Mouse (Mus musculus) limb, embryonic 15.5 days (tissue): ENCODE results near the gene Htra2. TPM values are rescaled to one million over a fixed set of nuclear protein-coding genes. Genes with fewer than 3 reads are reported as not detected.

ENCODE experiments used
- ATAC-seq: fragments of 200-750 bp; cut with Nextera tagmentation; 2 replicates; pipeline ENCODE4 v1.8.0; 2017; ENCODE audit warnings: low read depth, moderate TSS enrichment; ENCODE audit not compliant: insufficient number of reproducible peaks, low FRiP score, low TSS enrichment
- H3K27ac ChIP-seq: fragments of 300-500 bp; sonication (generic); 2 replicates; pipeline ENCODE4 v1.5.1; 2015; ENCODE audit warnings: moderate library complexity, mild to moderate bottlenecking, inconsistent platforms
- H3K27me3 ChIP-seq: fragments of 300-500 bp; sonication (generic); 2 replicates; pipeline ENCODE4 v1.6.1; 2015; ENCODE audit warnings: inconsistent platforms
- H3K36me3 ChIP-seq: fragments of 300-500 bp; sonication (generic); 2 replicates; pipeline ENCODE4 v1.6.1; 2015; ENCODE audit warnings: inconsistent platforms
- H3K4me1 ChIP-seq: fragments of 300-500 bp; sonication (generic); 2 replicates; pipeline ENCODE4 v1.6.1; 2015; ENCODE audit warnings: inconsistent platforms
- H3K4me2 ChIP-seq: fragments of 300-500 bp; sonication (generic); 2 replicates; pipeline ENCODE4 v1.6.1; 2015; ENCODE audit warnings: mild to moderate bottlenecking, inconsistent platforms
- H3K4me3 ChIP-seq: fragments of 300-500 bp; sonication (generic); 2 replicates; pipeline ENCODE4 v1.5.1; 2015; ENCODE audit warnings: mild to moderate bottlenecking, inconsistent platforms
- H3K9ac ChIP-seq: fragments of 300-500 bp; sonication (generic); 2 replicates; pipeline ENCODE4 v1.6.1; 2015; ENCODE audit warnings: inconsistent platforms
- H3K9me3 ChIP-seq: fragments of 300-500 bp; sonication (generic); 2 replicates; pipeline ENCODE4 v1.6.1; 2016; ENCODE audit warnings: inconsistent platforms
- WGBS: fragments of 180-500 bp; shearing (Covaris S2); methylation state at CpG from one replicate; pipeline ENCODE4 v1.1.7; 2015; 5-methylcytosine and 5-hydroxymethylcytosine counted together
- polyA plus RNA-seq: library from polyadenylated mRNA; unstranded; fragments of >200 nt; fragmentation: Nextera tagmentation; extraction: Ambion mirVana; gene quantifications from 2 replicates; pipeline ENCODE4 v1.2.1, GENCODE M21; 2015

The Htra2 gene
- polyA plus RNA-seq, 1 experiment from 2014 or later: 64.6 TPM

DNA sequence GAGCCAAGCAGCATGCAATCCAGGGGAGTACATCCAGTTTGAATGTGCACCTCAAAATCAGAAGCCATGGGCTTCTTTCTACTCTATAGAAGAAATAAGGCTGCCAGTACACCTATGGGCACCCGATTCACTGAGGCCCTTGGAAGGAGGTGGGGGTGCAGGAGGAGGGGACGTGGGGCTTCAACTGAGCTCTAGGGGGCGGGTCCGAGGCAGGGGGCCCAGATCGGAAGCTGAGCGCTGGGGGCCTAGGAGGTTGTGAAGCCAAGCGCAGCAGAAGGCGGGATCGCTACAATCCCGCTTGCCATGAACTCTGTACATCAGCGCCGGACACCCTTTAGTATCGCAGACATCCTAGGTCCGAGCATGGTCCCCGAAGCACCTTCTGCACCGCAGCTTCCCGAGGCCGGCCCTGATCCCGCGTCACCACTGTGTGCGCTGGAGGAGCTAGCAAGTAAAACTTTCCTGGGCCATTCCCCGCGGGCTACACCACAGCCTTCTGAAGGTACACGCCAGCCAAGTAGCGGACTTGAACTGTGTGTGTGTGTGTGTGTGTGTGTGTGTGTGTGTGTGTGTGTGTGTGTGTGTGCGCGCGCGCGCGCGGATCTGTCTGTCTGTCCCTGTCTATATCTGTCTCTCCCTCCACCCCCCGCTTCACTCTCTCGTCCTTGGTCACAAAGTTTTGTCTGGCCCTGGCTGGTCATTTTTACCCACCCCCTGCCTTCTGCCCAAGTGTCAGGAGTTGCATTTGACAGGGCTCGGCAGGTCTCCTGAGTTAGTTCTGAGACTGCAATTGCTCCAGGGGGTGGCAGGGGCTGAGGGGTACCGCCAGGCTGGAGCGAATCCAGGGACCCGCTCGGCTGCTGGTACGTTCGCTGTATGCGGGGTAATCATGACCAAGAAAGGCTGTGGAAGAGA lies 31.3 kb upstream of the Htra2 start, which contains the start of gene Lbx2:
TSS of gene Lbx2 (plus strand) at position 247 of the 915 bp plus-strand sequence.
- no peak for ATAC-seq
- Histone ChIP-seq H3K4me1 (peaks cover 32% of the 10 kb centered on the region), H3K9ac (no peak within 1 kb of the TSS), H3K9me3 (no peaks in the 10 kb centered on the region), H3K36me3 (peaks cover 11% of the 10 kb centered on the region), H3K27me3 (peaks cover 82% of the 10 kb centered on the region), H3K27ac (no peak within 1 kb of the TSS), H3K4me2 (peak within 1 kb of the TSS; percentile 47), H3K4me3 (peak within 1 kb of the TSS; percentile 24)
- WGBS: 3% methylated on average over 40 of the region's 42 CpGs

DNA sequence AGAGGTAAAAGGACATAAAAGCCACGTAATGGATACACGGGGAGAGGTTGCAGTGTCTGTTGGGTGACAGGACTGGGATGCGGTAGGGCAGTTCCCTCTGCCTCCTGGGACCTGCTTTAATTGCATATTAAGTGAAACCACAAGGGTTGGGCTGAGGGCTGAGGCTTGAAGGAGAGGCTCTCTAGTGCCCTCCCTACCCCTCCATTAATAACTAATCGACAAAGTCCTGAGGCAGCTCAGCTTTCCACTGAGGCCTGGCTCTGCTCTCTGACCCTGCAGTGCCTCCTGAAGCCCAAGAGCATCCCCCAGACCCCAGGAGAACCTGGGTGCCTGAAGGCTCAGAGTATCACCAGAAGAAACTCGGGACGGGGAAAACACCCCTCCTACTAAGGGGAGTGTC lies 29.4 kb upstream of the Htra2 start:
- Histone ChIP-seq H3K4me2 (no peak overlapping the region), H3K27me3 (peaks cover 65% of the 10 kb centered on the region), H3K4me1 (peaks cover 33% of the 10 kb centered on the region), H3K36me3 (peaks cover 28% of the 10 kb centered on the region), H3K27ac (no peak overlapping the region), H3K4me3 (no peak overlapping the region), H3K9ac (no peak overlapping the region), H3K9me3 (no peaks in the 10 kb centered on the region)
- 6% methylated on average over 6 of the region's 6 CpGs for WGBS
- ATAC-seq: no peak

DNA sequence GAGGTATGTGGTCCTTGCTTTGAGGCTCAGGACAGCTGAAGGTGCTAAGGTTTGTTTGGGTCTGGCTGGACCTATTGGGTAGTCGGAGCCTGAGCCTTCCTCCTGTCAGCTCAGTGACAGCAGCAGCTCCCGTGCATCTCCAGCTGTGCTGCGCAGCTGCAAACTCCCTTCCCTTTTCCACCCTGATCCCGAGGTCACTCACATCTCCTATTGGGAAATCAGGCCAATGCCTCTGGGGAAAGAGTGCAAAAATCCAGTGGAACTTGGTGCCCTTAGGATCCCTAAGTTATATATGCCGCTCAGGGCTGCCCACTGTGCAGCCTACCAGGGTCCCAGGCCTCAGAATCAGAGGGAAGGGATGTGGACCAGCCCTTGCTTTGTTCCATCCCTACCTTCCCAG lies 28.4 kb upstream of the Htra2 start:
- peaks cover 28% of the 10 kb centered on the region for H3K36me3 ChIP-seq
- peaks cover 41% of the 10 kb centered on the region for H3K4me1 ChIP-seq
- WGBS: 26% methylated on average over 5 of the region's 5 CpGs
- ATAC-seq: no peak
- no peak overlapping the region for H3K4me3 ChIP-seq
- 0 out of 2 replicates have a peak overlapping the region, but pooled peaks have one; percentile 4 for H3K9ac ChIP-seq
- H3K4me2 ChIP-seq: no peak overlapping the region
- no peaks in the 10 kb centered on the region for H3K9me3 ChIP-seq
- H3K27ac ChIP-seq: no peak overlapping the region
- peaks cover 58% of the 10 kb centered on the region for H3K27me3 ChIP-seq

DNA sequence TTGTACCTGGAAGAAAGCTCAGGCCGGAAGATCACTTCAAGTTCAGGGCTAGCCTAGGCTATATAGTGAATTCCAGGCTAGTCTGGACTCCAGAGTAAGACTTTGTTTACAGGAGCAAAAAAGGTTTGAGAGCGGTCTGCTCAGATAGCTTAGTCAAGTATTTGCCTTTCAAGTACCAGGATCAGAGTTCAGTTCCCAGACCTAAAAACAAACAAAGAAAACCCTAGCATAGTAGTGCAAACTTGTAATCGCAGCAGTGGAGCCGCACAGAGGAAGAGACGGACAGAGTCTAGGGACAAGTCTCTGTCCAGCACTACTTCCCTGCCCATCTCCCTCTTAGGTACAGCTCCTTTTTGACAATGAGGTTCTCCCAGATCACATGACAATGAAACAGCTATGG lies 25.1 kb upstream of the Htra2 start:
- Histone ChIP-seq H3K4me3 (no peak overlapping the region), H3K9ac (no peak overlapping the region), H3K4me2 (no peak overlapping the region), H3K9me3 (no peaks in the 10 kb centered on the region), H3K27me3 (peaks cover 42% of the 10 kb centered on the region), H3K4me1 (peaks cover 23% of the 10 kb centered on the region), H3K27ac (no peak overlapping the region), H3K36me3 (peaks cover 28% of the 10 kb centered on the region)
- no peak for ATAC-seq
- 93% methylated on average over 5 of the region's 5 CpGs for WGBS

DNA sequence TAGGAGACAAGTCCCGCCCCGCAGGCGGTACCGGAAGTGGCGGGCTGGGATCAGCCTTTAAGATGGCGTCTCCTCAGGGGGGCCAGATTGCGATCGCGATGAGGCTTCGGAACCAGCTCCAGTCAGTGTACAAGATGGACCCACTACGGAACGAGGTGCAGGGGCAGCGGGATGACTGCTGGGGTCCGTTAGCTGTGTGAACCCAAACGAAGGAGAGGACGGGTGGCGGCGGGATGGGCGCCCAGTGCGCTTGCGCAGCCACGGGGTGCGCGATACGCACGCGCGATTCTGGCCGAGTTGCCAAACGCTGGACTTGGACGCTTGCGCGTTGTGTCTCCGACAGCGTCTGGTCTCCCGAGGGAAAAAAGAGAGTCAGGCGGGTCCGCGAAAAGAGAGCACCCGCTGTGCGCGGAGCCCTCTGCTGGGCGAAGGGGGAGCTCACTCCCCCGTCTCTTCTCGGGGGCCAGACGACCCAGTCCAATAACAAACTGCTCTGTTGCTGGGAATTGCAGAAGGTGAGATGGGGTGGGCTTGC lies 23.3 kb upstream of the Htra2 start:
- peaks cover 28% of the 10 kb centered on the region for H3K36me3 ChIP-seq
- peaks cover 42% of the 10 kb centered on the region for H3K27me3 ChIP-seq
- under 1% methylated on average over 46 of the region's 46 CpGs for WGBS
- no peaks in the 10 kb centered on the region for H3K9me3 ChIP-seq
- ATAC-seq: peak; percentile 90
- H3K4me2 ChIP-seq: peak overlapping the region; percentile 96
- H3K27ac ChIP-seq: peak overlapping the region; percentile 92
- H3K4me1 ChIP-seq: peaks cover 16% of the 10 kb centered on the region
- H3K9ac ChIP-seq: peak overlapping the region; percentile 71
- peak overlapping the region; percentile 74 for H3K4me3 ChIP-seq

DNA sequence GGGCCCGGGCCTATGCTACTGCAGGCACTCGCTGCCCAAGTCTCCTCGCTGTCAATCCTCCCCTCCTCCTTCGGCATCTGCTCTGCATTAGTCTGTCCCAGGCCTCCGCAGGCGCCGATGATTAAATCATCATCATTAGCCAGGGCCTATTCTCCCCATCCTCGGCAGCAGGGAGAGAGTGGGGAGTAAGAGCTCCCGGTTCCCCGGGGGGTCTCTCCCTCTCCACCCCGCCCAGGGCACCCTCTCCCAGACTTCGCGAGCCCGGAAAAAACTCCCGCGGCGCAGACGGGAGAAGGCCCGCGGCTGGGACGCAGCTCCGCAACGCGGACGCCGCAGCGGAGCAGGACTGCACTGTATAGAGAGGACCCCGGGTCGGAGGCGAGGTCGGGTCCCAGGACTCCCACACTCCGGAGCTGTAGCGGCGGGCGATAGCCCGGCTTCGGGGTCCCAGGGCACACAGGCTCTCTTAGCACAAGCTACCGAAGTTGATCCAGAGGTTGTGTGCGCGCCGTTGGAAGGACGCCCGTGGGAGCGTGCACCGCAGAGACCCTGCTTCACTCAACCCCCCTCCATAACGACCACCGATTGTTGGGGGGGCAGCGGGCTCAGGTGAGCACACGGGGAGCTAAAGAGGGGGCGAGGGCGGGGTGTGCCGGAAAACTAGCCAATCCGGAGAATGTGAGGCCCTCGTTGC lies 22.7 kb upstream of the Htra2 start, which contains the start of gene Pcgf1:
TSS of gene Pcgf1 (plus strand) at position 240 of the 694 bp plus-strand sequence.
- H3K36me3 ChIP-seq: peaks cover 28% of the 10 kb centered on the region
- peaks cover 16% of the 10 kb centered on the region for H3K4me1 ChIP-seq
- under 1% methylated on average over 54 of the region's 54 CpGs for WGBS
- no peaks in the 10 kb centered on the region for H3K9me3 ChIP-seq
- H3K9ac ChIP-seq: peak within 1 kb of the TSS; percentile 71
- peaks cover 43% of the 10 kb centered on the region for H3K27me3 ChIP-seq
- peak within 1 kb of the TSS; percentile 92 for H3K27ac ChIP-seq
- peak; percentile 50 for ATAC-seq
- H3K4me2 ChIP-seq: peak within 1 kb of the TSS; percentile 96
- H3K4me3 ChIP-seq: peak within 1 kb of the TSS; percentile 74

DNA sequence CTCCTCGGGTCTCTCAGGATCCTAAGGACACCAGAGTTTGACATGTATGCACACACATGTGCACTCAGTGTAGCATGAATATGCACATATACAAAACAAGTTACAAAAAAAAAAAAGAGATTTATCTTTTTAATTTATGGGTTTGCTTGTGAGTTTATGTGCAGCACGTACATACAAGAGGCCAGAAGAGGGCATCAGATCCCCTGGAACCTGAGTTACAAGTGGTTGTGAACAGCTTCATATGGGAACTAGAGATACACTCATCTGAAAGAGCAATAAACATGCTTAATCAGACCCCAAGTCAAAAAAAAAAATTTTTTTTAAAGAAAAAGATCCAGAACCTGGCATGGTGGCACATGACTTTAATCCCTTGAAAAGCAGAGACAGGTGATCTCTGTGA lies 19.9 kb upstream of the Htra2 start:
- H3K4me1 ChIP-seq: peaks cover 32% of the 10 kb centered on the region
- no peaks in the 10 kb centered on the region for H3K9me3 ChIP-seq
- H3K36me3 ChIP-seq: peaks cover 5% of the 10 kb centered on the region; the same call in 1 of the 2 replicates
- no peak for ATAC-seq
- H3K27ac ChIP-seq: no peak overlapping the region
- no peak overlapping the region for H3K4me3 ChIP-seq
- WGBS: 26% methylated on average over 2 of the region's 2 CpGs
- H3K27me3 ChIP-seq: peaks cover 65% of the 10 kb centered on the region
- H3K9ac ChIP-seq: no peak overlapping the region
- no peak overlapping the region for H3K4me2 ChIP-seq

DNA sequence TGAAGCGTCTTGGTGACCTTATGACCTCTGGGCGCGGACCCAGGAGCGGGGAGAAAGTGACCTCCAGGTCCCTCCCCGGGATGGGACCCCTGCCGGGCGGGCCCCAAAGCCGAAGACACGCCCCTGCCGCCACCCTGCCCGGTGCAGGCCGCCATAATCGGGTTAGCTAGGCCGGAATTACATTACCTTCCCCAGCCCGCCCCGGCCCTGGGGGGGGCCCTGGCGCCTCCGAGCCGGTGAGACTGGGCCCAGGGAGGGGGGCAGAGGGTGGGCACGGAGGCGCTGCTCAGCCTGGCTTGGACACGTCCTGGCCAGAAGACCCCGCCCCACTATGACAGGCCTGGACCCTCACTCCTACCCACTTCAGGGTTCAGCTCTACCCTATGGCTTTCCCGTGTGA lies 16.1 kb upstream of the Htra2 start:
- under 1% methylated on average over 23 of the region's 24 CpGs for WGBS
- H3K27ac ChIP-seq: no peak overlapping the region
- ATAC-seq: peak; percentile 42

DNA sequence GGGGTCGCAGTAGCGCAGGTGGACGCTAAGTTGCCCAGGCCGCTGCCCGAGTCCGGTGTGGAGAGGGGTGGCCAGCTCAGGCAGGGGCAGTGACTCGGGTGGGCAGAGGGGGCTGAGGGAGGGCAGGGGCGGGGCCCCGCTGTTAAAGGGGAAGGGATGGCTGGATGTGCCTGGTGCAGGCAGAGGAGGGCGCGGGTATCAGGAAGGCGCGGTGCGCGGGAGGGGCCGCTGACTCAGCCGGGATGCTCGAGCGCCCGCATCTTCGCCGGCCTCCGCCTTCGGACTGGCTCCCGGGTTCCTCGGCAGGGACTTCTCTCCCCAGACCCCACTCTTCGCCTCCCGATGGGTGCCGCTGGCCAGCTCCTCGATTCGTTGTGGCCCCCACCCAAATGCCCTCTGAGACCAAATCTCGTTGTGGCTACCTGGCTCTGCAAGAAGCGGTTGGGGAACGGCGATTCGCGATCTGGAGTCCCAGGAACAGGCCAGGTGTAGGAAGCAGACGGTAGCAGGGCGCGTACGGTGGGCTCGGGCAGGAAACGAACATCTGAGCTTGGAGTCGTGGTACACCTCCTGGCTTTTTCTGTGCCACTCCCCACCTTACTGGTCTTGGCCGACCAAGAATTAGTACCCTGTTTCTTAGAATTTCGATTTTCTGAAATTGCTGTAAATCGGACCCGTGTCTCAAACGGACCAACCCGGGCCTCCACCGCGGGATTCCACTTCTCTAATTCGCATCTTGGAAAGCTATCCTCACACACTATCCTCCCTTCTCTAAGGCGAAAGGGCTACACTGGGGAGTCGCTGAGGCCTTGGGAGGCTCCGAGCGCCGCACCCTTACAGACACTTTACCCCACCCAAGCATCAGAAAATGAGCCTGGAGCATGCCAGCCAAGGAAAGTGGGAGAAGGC lies 15.5 kb upstream of the Htra2 start:
- Histone ChIP-seq H3K36me3 (no peaks in the 10 kb centered on the region), H3K9ac (no peak overlapping the region), H3K27ac (no peak overlapping the region), H3K4me1 (peaks cover 32% of the 10 kb centered on the region), H3K9me3 (no peaks in the 10 kb centered on the region), H3K27me3 (peaks cover 99% of the 10 kb centered on the region), H3K4me3 (peak overlapping the region; percentile 25), H3K4me2 (peak overlapping the region; percentile 36)
- ATAC-seq: no peak
- 1% methylated on average over 57 of the region's 58 CpGs for WGBS

More for the DNA sequence above, 16.1 kb upstream of the Htra2 start:
- H3K36me3 ChIP-seq: no peaks in the 10 kb centered on the region
- no peak overlapping the region for H3K9ac ChIP-seq
- no peaks in the 10 kb centered on the region for H3K9me3 ChIP-seq
- H3K27me3 ChIP-seq: peaks cover 99% of the 10 kb centered on the region
- H3K4me2 ChIP-seq: 0 out of 2 replicates have a peak overlapping the region, but pooled peaks have one; percentile 0
- H3K4me3 ChIP-seq: peak overlapping the region; percentile 7; the same call in 1 of the 2 replicates
- peaks cover 32% of the 10 kb centered on the region for H3K4me1 ChIP-seq

DNA sequence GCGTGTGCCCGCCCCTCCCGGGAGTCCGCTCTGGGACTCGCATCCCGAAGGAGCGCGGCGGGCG lies 15.0 kb upstream of the Htra2 start, which contains the start of gene Tlx2:
TSS of gene Tlx2 (minus strand) at position 47 of the 64 bp plus-strand sequence.
- H3K27ac ChIP-seq: no peak within 1 kb of the TSS
- no peak for ATAC-seq
- peak within 1 kb of the TSS; percentile 36 for H3K4me2 ChIP-seq
- peaks cover 99% of the 10 kb centered on the region for H3K27me3 ChIP-seq
- H3K4me3 ChIP-seq: peak within 1 kb of the TSS; percentile 25
- whole genome bisulfite sequencing: under 1% methylated on average over 10 of the region's 10 CpGs
- no peaks in the 10 kb centered on the region for H3K9me3 ChIP-seq
- peaks cover 32% of the 10 kb centered on the region for H3K4me1 ChIP-seq
- H3K9ac ChIP-seq: no peak within 1 kb of the TSS
- H3K36me3 ChIP-seq: no peaks in the 10 kb centered on the region

DNA sequence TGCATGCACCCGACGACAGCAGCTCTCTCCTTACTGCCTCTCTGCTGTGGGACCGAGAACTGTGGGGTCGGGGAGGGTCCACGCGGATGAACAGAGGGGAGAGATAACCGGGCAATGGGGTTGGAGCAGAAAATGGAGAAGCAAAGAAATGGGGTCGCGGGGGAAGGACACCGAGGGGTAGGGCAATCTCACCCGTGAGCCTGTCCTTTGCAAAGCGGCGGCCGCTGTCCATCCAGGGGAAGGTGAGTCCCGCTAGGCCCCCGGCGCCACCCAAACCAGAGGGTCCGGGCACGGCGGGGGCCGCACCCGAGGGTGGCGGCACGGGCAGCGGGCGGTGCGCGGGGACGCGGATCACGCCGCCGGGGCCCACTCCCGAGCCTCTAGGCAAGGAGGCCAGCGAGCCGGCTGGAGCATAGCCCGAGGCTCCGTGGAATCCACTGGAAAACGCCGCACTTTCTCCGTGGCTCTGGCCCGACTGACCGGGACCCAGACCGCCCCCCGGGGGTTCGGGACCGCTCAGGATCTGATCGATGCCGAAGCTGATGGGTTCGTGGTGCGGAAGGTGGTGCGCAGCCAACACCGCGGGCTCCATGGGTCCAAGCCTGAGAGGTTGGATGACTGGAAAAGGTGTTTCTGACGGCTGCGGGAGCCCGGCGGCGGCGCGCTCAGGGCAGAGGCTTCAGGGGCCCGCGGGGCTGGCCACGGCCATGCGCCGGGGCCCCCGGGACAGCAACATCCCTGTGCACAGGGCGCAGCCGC lies 14.6 kb upstream of the Htra2 start:
- H3K4me3 ChIP-seq: peak overlapping the region; percentile 25
- H3K4me2 ChIP-seq: peak overlapping the region; percentile 36
- H3K36me3 ChIP-seq: no peaks in the 10 kb centered on the region
- under 1% methylated on average over 69 of the region's 69 CpGs for WGBS
- no peak overlapping the region for H3K9ac ChIP-seq
- no peak for ATAC-seq
- no peaks in the 10 kb centered on the region for H3K9me3 ChIP-seq
- H3K27me3 ChIP-seq: peaks cover 99% of the 10 kb centered on the region
- H3K4me1 ChIP-seq: peaks cover 32% of the 10 kb centered on the region
- no peak overlapping the region for H3K27ac ChIP-seq
